Mouse (Mus musculus) midbrain, embryonic 10.5 days (tissue): Measurements from ENCODE around the gene Ticam1. TPM values are rescaled to one million over a fixed set of nuclear protein-coding genes. Genes with fewer than 3 reads are reported as not detected.
A peak's percentile ranks its signal among the peaks of the same experiment; 100 is the strongest.

Experiments used
- DNase-seq: peaks from one replicate; pipeline ENCODE4 v3.0.0-alpha.2; 2017; ENCODE audit warnings: low spot score
- H3K27ac ChIP-seq: fragments of 300-500 bp; sonication (generic); replicated peaks from 2 replicates; pipeline ENCODE4 v1.5.1; 2016; ENCODE audit warnings: mild to moderate bottlenecking
- H3K27me3 ChIP-seq: fragments of 300-500 bp; sonication (generic); 2 replicates; pipeline ENCODE4 v1.6.1; 2016; ENCODE audit warnings: low read depth, mild to moderate bottlenecking; ENCODE audit not compliant: poor library complexity, severe bottlenecking
- H3K36me3 ChIP-seq: fragments of 300-500 bp; sonication (generic); 2 replicates; pipeline ENCODE4 v1.6.1; 2016; ENCODE audit warnings: mild to moderate bottlenecking, moderate library complexity
- H3K4me1 ChIP-seq: fragments of 300-500 bp; sonication (generic); 2 replicates; pipeline ENCODE4 v1.6.1; 2016
- H3K4me3 ChIP-seq: fragments of 300-500 bp; sonication (generic); 2 replicates; pipeline ENCODE4 v1.5.1; 2016; ENCODE audit warnings: mild to moderate bottlenecking, moderate library complexity
- H3K9me3 ChIP-seq: fragments of 300-500 bp; sonication (generic); replicated peaks from 2 replicates; pipeline ENCODE4 v1.6.1; 2016; ENCODE audit warnings: mild to moderate bottlenecking
- WGBS: fragments of 180-500 bp; shearing (Covaris S2); methylation state at CpG from one replicate; pipeline ENCODE4 v1.1.7; 2016; 5-methylcytosine and 5-hydroxymethylcytosine counted together
- polyA plus RNA-seq: library from polyadenylated mRNA; unstranded; fragments of >200 nt; fragmentation: Nextera tagmentation; extraction: Ambion mirVana; gene quantifications from 2 replicates; pipeline ENCODE4 v1.2.1, GENCODE M21; 2016

The Ticam1 gene
- polyA plus RNA-seq, result 2.4 and 3.1 TPM in 2 replicates

GRCm38 (mm10) chr17:56276643-56277566 lies at the start of gene Ticam1:
Ticam1 (minus strand) TSS chr17:56276786.
- Histone ChIP-seq H3K27ac (peak within 1 kb of the TSS; percentile 83), H3K9me3 (no peaks in the 10 kb centered on the region), H3K27me3 (no peaks in the 10 kb centered on the region), H3K36me3 (peaks cover 31% of the 10 kb centered on the region), H3K4me3 (peak within 1 kb of the TSS; percentile 60), H3K4me1 (peaks cover 27% of the 10 kb centered on the region)
- WGBS, result 9% methylated on average over 21 of the region's 21 CpGs
- peak; percentile 95 for DNase-seq

- H3K9me3 ChIP-seq, result no peaks in the 10 kb centered on the region
- H3K4me3 ChIP-seq, result peak within 1 kb of the TSS; percentile 88
- no peaks in the 10 kb centered on the region for H3K27me3 ChIP-seq
- DNase-seq, result peak; percentile 99
- peaks cover 38% of the 10 kb centered on the region for H3K36me3 ChIP-seq
- H3K4me1 ChIP-seq, result peaks cover 45% of the 10 kb centered on the region
- H3K27ac ChIP-seq, result peak within 1 kb of the TSS; percentile 95
- under 1% methylated on average over 57 of the region's 57 CpGs for WGBS
Observed at GRCm38 (mm10) chr17:56325450-56326152, 49.0 kb upstream of the Ticam1 start, which contains the start of gene Kdm4b. Kdm4b (plus strand) TSS chr17:56326062.

- Histone ChIP-seq H3K36me3 (peaks cover 49% of the 10 kb centered on the region), H3K9me3 (no peaks in the 10 kb centered on the region), H3K4me3 (no peak overlapping the region), H3K27ac (no peak overlapping the region), H3K4me1 (peaks cover 33% of the 10 kb centered on the region), H3K27me3 (no peaks in the 10 kb centered on the region)
- 71% methylated on average over 3 of the region's 3 CpGs for WGBS
- no peak for DNase-seq
Observed at GRCm38 (mm10) chr17:56324419-56324818, 47.8 kb upstream of the Ticam1 start.

- Histone ChIP-seq H3K36me3 (peaks cover 97% of the 10 kb centered on the region), H3K4me3 (no peak overlapping the region)
Observed at GRCm38 (mm10) chr17:56309191-56309945, 32.8 kb upstream of the Ticam1 start.

GRCm38 (mm10) chr17:56308088-56308487 lies 31.5 kb upstream of the Ticam1 start:
- 88% methylated on average over 6 of the region's 6 CpGs for WGBS
- peaks cover 45% of the 10 kb centered on the region for H3K4me1 ChIP-seq
- H3K27me3 ChIP-seq, result no peaks in the 10 kb centered on the region
- H3K4me3 ChIP-seq, result 0 out of 2 replicates have a peak overlapping the region, but pooled peaks have one; percentile 1
- DNase-seq, result no peak
- H3K36me3 ChIP-seq, result peaks cover 84% of the 10 kb centered on the region
- H3K9me3 ChIP-seq, result no peaks in the 10 kb centered on the region
- H3K27ac ChIP-seq, result no peak overlapping the region

More at GRCm38 (mm10) chr17:56309191-56309945, 32.8 kb upstream of the Ticam1 start:
- Histone ChIP-seq H3K27me3 (no peaks in the 10 kb centered on the region), H3K4me1 (peaks cover 38% of the 10 kb centered on the region), H3K9me3 (no peaks in the 10 kb centered on the region), H3K27ac (no peak overlapping the region)
- DNase-seq, result no peak
- 94% methylated on average over 15 of the region's 15 CpGs for WGBS

GRCm38 (mm10) chr17:56305826-56306225 lies 29.2 kb upstream of the Ticam1 start:
- peak overlapping the region; percentile 98 for H3K27ac ChIP-seq
- no peak for DNase-seq

GRCm38 (mm10) chr17:56305156-56305555 lies 28.6 kb upstream of the Ticam1 start:
- peaks cover 55% of the 10 kb centered on the region for H3K36me3 ChIP-seq
- 41% methylated on average over 9 of the region's 9 CpGs for WGBS
- H3K9me3 ChIP-seq, result no peaks in the 10 kb centered on the region

More at GRCm38 (mm10) chr17:56305826-56306225, 29.2 kb upstream of the Ticam1 start:
- Histone ChIP-seq H3K9me3 (no peaks in the 10 kb centered on the region), H3K4me1 (peaks cover 57% of the 10 kb centered on the region), H3K36me3 (peaks cover 62% of the 10 kb centered on the region), H3K4me3 (peak overlapping the region; percentile 81), H3K27me3 (no peaks in the 10 kb centered on the region)
- WGBS, result 80% methylated on average over 8 of the region's 8 CpGs

GRCm38 (mm10) chr17:56304718-56305117 lies 28.1 kb upstream of the Ticam1 start:
- Histone ChIP-seq H3K27me3 (no peaks in the 10 kb centered on the region), H3K4me3 (peak overlapping the region; percentile 81), H3K27ac (peak overlapping the region; percentile 98), H3K4me1 (peaks cover 57% of the 10 kb centered on the region), H3K36me3 (peaks cover 51% of the 10 kb centered on the region), H3K9me3 (no peaks in the 10 kb centered on the region)
- no peak for DNase-seq
- 23% methylated on average over 11 of the region's 11 CpGs for WGBS

More at GRCm38 (mm10) chr17:56305156-56305555, 28.6 kb upstream of the Ticam1 start:
- Histone ChIP-seq H3K27me3 (no peaks in the 10 kb centered on the region), H3K27ac (peak overlapping the region; percentile 98), H3K4me1 (peaks cover 57% of the 10 kb centered on the region), H3K4me3 (peak overlapping the region; percentile 81)
- no peak for DNase-seq

- peak overlapping the region; percentile 81 for H3K4me3 ChIP-seq
- peaks cover 44% of the 10 kb centered on the region for H3K36me3 ChIP-seq
- DNase-seq, result peak; percentile 98
- no peaks in the 10 kb centered on the region for H3K9me3 ChIP-seq
- no peaks in the 10 kb centered on the region for H3K27me3 ChIP-seq
- under 1% methylated on average over 68 of the region's 68 CpGs for WGBS
- H3K27ac ChIP-seq, result peak overlapping the region; percentile 98
- peaks cover 57% of the 10 kb centered on the region for H3K4me1 ChIP-seq
Observed at GRCm38 (mm10) chr17:56303847-56304586, 27.4 kb upstream of the Ticam1 start.

- under 1% methylated on average over 43 of the region's 43 CpGs for WGBS
- peak within 1 kb of the TSS; percentile 81 for H3K4me3 ChIP-seq
- peak within 1 kb of the TSS; percentile 98 for H3K27ac ChIP-seq
- peaks cover 37% of the 10 kb centered on the region for H3K36me3 ChIP-seq
- no peaks in the 10 kb centered on the region for H3K27me3 ChIP-seq
- H3K9me3 ChIP-seq, result no peaks in the 10 kb centered on the region
- peak; percentile 92 for DNase-seq
- peaks cover 57% of the 10 kb centered on the region for H3K4me1 ChIP-seq
Observed at GRCm38 (mm10) chr17:56303160-56303846, 26.7 kb upstream of the Ticam1 start, which contains the start of gene Uhrf1. Uhrf1 (plus strand) TSS chr17:56303321.

GRCm38 (mm10) chr17:56302363-56302996 lies 25.9 kb upstream of the Ticam1 start:
- H3K27ac ChIP-seq, result peak overlapping the region; percentile 98
- H3K4me1 ChIP-seq, result peaks cover 49% of the 10 kb centered on the region
- H3K27me3 ChIP-seq, result no peaks in the 10 kb centered on the region
- no peaks in the 10 kb centered on the region for H3K9me3 ChIP-seq
- H3K36me3 ChIP-seq, result peaks cover 28% of the 10 kb centered on the region
- 25% methylated on average over 13 of the region's 13 CpGs for WGBS
- H3K4me3 ChIP-seq, result peak overlapping the region; percentile 81
- DNase-seq, result peak; percentile 80
